Mouse (Mus musculus) spleen, adult 2 months (tissue): ENCODE measurements at regions not wholly inside any gene's neighbourhood (a gene's known extent, or its start where the extent isn't known, plus 50 kb on each side); places are given as distances from the start of the nearest gene placed in this dataset.
A peak's percentile ranks its signal among the peaks of the same experiment; 100 is the strongest.

ENCODE experiments used
- DNase-seq, 2 experiments: peaks; one replicate each; pipeline versions ENCODE4 v3.0.0 to v3.0.0-alpha.2; 2012 to 2021; ENCODE audit warnings: low spot score in 2 of 2, low read depth in 1 of 2
- H3K27ac ChIP-seq: fragments of 200-500 bp; 2 replicates; pipeline ENCODE4 v1.5.1; 2012; ENCODE audit warnings: low read length, inconsistent platforms; ENCODE audit not compliant: insufficient read depth
- H3K27me3 ChIP-seq: fragments of 200-500 bp; 2 replicates; pipeline ENCODE4 v1.6.1; 2012; ENCODE audit warnings: mild to moderate bottlenecking, moderate library complexity, low read length, inconsistent platforms; ENCODE audit not compliant: control insufficient read depth, insufficient read depth
- H3K36me3 ChIP-seq: fragments of 200-500 bp; 2 replicates; pipeline ENCODE4 v1.6.1; 2012; ENCODE audit warnings: mild to moderate bottlenecking, low read length, inconsistent platforms; ENCODE audit not compliant: control insufficient read depth, insufficient read depth
- H3K4me1 ChIP-seq: fragments of 200-500 bp; 2 replicates; pipeline ENCODE4 v1.6.1; 2011; ENCODE audit warnings: inconsistent platforms; ENCODE audit not compliant: control insufficient read depth, insufficient read depth, insufficient read length
- H3K4me3 ChIP-seq: fragments of 200-500 bp; 2 replicates; pipeline ENCODE4 v1.5.1; 2011; ENCODE audit warnings: mild to moderate bottlenecking, inconsistent platforms; ENCODE audit not compliant: insufficient read depth, insufficient read length; ENCODE audit errors: extremely low read depth
- CTCF ChIP-seq: fragments of 200-500 bp; IDR thresholded peaks from 2 replicates; pipeline ENCODE4 v1.5.1; 2011; ENCODE audit warnings: mild to moderate bottlenecking, inconsistent platforms; ENCODE audit not compliant: insufficient read depth, insufficient read length, insufficient replicate concordance; ENCODE audit errors: extremely low read depth
- POLR2A ChIP-seq: fragments of 200-500 bp; IDR thresholded peaks from 2 replicates; pipeline ENCODE4 v1.6.1; 2011; ENCODE audit warnings: low read depth, low read length, inconsistent platforms
- WGBS: fragments of 180-500 bp; shearing (Covaris S2); methylation state at CpG from one replicate; pipeline ENCODE4 v1.1.7; 2018; 5-methylcytosine and 5-hydroxymethylcytosine counted together

DNA sequence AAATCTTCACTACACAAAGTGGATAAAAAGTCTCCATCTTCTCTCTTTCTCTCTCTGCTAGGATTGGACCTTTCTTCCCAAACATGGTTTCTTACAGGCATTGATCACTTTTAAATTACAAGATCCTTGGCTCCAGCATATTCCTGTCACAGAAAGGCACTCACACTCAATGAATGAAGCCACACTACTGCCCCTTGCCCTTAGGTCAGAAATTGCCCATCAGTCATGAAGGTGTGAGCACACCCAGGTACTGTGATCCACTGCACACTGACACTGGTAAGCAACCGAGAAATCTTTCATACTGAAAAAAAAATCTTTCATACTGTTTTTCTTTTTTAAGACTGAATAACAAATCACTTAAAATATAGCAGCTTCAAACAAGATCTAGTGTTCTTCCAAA is 235.9 kb downstream of the 4933412E24Rik start:
- H3K27ac ChIP-seq, result no peak overlapping the region
- H3K27me3 ChIP-seq, result no peaks in the 10 kb centered on the region
- 81% methylated on average over 1 of the region's 1 CpGs for WGBS
- DNase-seq, result no peak
- H3K36me3 ChIP-seq, result no peaks in the 10 kb centered on the region
- H3K4me1 ChIP-seq, result no peaks in the 10 kb centered on the region
- TF ChIP-seq POLR2A, result no peak
- no peak for TF ChIP-seq CTCF
- H3K4me3 ChIP-seq, result no peak overlapping the region

DNA sequence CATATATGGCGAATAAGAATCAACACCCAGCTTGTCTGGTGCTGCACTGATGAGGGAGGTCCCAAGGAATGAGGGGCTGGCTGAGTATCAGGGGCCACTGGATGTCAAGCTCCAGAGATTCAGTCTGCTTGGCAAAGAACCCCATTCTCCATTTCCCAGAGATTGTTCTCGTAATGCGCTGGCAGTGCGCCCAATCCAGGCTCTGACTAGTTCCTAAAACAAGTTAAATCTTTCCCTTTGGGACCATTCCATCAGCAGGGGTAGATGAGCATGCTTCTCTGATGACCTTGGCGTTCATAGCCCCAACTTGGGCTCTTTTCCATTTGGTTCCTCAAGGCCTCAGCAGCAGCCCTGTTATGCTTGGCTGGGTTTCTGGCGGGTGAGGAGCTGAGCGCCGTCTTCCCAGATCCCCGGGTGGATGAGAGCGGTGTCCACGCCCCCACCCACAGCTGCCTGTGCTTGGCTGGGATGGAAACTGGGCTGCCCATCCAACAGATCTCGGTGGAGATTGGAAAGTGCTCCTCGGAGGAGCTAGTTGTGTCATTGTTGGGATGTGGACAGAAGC is 239.0 kb downstream of the 4933412E24Rik start:
- no peaks in the 10 kb centered on the region for H3K36me3 ChIP-seq
- no peak for TF ChIP-seq POLR2A
- no peak for TF ChIP-seq CTCF
- H3K27ac ChIP-seq, result no peak overlapping the region
- no peaks in the 10 kb centered on the region for H3K4me1 ChIP-seq
- WGBS, result 86% methylated on average over 13 of the region's 13 CpGs
- H3K27me3 ChIP-seq, result no peaks in the 10 kb centered on the region
- no peak overlapping the region for H3K4me3 ChIP-seq
- DNase-seq, result peak in 1 of 2 experiments; percentile 8

DNA sequence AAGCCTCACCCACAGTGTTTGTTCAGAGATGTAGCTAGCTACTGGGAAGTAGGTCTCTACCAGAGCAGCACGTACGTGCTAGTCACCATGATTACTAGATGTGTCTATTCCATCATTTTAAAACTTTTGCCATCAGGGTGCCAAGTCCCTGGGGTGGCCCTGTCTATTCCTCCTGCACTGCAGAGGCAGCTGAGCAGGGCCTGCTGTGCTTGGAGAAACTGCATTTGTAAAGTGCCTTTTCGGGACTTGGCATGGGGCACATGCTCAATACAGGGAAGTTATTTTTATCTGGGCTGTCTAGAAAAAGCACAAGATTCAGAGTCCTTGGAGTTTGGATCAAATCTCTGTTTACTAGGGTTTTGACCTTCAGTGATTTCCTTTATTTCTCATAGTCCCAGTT is 240.6 kb downstream of the 4933412E24Rik start:
- no peak for DNase-seq
- WGBS, result 86% methylated on average over 3 of the region's 3 CpGs
- Histone ChIP-seq H3K36me3 (no peaks in the 10 kb centered on the region), H3K27me3 (no peaks in the 10 kb centered on the region), H3K4me3 (no peak overlapping the region), H3K27ac (no peak overlapping the region), H3K4me1 (no peaks in the 10 kb centered on the region)
- TF ChIP-seq POLR2A, result no peak
- TF ChIP-seq CTCF, result no peak

DNA sequence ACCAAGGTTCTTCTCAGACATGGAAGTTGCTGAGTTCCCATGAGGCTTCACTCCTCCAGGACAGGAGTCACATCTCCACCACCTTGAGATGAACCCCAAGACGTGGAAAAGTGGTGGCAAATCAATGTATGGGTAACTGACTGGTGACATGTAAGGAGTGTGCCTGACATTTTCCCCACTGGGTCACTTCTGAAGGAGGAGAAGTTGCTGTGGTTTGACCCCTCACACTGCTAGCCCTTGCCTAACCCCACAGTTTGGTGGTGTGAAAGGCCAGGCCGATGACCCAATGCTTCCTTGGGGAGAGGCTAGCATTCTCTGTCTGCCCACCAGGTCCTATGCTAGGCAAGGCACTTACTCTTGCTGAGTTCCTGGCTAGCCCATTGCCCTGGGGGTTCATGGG is 242.4 kb downstream of the 4933412E24Rik start:
- no peak for DNase-seq
- H3K27ac ChIP-seq, result no peak overlapping the region
- H3K4me3 ChIP-seq, result no peak overlapping the region
- H3K27me3 ChIP-seq, result no peaks in the 10 kb centered on the region
- H3K4me1 ChIP-seq, result no peaks in the 10 kb centered on the region
- 81% methylated on average over 2 of the region's 2 CpGs for WGBS
- no peaks in the 10 kb centered on the region for H3K36me3 ChIP-seq
- no peak for TF ChIP-seq CTCF
- TF ChIP-seq POLR2A, result no peak

DNA sequence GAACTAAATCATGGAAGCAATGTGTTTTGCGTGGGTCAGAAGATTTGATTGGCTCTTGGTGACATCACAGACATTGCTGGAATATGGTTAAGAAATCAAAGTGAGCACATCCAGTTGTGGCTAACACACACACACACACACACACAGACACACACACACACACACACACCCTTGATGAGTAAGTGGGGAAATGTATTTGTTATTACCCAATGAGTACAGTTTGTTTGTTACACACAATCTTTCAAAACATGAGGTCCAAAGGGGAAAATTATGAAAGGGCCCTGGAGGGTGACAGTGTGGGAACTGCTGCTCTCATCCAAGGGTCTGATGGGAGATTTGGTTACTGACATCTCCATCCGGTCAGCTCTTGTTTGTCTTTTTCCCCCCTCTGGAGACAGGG is 243.8 kb downstream of the 4933412E24Rik start:
- no peaks in the 10 kb centered on the region for H3K36me3 ChIP-seq
- TF ChIP-seq CTCF (no peak), POLR2A (no peak)
- no peaks in the 10 kb centered on the region for H3K4me1 ChIP-seq
- WGBS, result 94% methylated on average over 2 of the region's 2 CpGs
- H3K4me3 ChIP-seq, result no peak overlapping the region
- no peak for DNase-seq
- H3K27ac ChIP-seq, result no peak overlapping the region
- H3K27me3 ChIP-seq, result no peaks in the 10 kb centered on the region

DNA sequence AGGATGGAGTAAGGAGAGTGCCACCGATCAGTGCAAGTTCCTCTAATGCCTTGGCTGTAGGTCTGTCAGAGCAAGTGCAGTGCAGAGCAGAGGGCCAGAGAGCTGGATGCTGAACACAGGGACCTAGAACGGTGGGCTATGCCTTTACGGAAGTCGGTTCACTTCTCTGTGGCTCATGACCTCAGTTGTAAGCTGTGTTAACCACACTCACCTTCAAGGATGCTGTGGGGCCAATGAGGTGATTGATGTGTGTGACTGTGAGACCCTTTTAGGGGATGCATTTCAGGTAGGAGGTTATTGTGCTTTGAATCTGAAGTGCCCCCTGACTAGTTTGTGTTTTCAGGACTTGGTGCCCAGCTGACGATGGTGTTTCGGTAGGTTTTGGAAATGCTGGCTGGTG is 254.4 kb downstream of the 4933412E24Rik start:
- DNase-seq, result no peak
- no peaks in the 10 kb centered on the region for H3K4me1 ChIP-seq
- TF ChIP-seq POLR2A, result no peak
- no peak for TF ChIP-seq CTCF
- no peak overlapping the region for H3K4me3 ChIP-seq
- no peaks in the 10 kb centered on the region for H3K27me3 ChIP-seq
- H3K36me3 ChIP-seq, result no peaks in the 10 kb centered on the region
- 63% methylated on average over 6 of the region's 6 CpGs for WGBS
- no peak overlapping the region for H3K27ac ChIP-seq

DNA sequence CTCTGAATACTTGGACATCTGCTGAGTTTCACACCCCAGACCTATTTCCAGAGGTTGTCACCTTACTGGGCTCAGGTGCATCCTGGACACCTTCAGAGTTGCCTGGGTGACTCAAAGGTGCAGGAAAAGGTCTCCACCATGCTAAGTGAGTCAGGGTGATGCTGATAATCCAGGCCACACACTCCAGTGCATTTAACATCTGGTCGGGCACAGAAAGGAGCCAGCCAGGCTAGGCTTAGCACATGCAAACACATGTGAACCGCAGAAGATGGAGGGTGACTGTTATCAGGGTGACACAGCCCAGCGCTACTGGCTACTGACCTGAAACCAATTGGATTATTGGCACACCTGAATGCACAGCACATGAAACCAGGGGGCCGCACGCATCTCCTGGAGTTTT is 255.9 kb downstream of the 4933412E24Rik start:
- no peaks in the 10 kb centered on the region for H3K4me1 ChIP-seq
- H3K36me3 ChIP-seq, result no peaks in the 10 kb centered on the region
- H3K4me3 ChIP-seq, result no peak overlapping the region
- WGBS, result 93% methylated on average over 5 of the region's 5 CpGs
- TF ChIP-seq POLR2A (no peak), CTCF (no peak)
- no peaks in the 10 kb centered on the region for H3K27me3 ChIP-seq
- DNase-seq, result no peak
- H3K27ac ChIP-seq, result no peak overlapping the region

DNA sequence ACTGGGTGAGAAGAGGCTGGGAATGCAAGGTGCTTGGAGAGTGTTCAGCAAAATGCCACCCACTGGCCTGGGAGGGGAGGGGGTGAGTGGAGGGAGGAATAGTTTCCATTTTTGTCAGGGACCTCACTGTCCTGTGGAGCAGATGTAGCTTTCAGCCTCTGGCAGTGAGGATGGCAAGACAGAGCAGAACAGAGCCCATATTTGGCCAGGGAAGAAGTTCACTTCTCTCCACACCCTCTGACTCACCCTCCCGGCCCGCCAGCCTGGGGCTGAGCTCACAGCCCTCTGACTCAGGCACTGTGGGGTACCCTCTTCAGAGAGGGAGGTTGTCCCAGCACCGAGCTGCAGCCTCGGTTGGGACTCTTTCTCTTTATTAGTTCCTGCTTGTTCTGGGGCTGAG is 256.8 kb downstream of the 4933412E24Rik start:
- Histone ChIP-seq H3K36me3 (no peaks in the 10 kb centered on the region), H3K4me3 (no peak overlapping the region), H3K27ac (no peak overlapping the region), H3K27me3 (no peaks in the 10 kb centered on the region), H3K4me1 (no peaks in the 10 kb centered on the region)
- no peak for DNase-seq
- TF ChIP-seq POLR2A (no peak), CTCF (no peak)
- WGBS, result 19% methylated on average over 4 of the region's 4 CpGs
